Mouse (Mus musculus): Measurements from ENCODE around the gene Rexo2.
A peak's percentile ranks its signal among the peaks of the same experiment; 100 is the strongest.
"Not testable (repeated sequence)": the region's sequence is repeated elsewhere in the genome, so short reads cannot be mapped to it uniquely, and the experiment has no call there.

Gene Rexo2

DNA sequence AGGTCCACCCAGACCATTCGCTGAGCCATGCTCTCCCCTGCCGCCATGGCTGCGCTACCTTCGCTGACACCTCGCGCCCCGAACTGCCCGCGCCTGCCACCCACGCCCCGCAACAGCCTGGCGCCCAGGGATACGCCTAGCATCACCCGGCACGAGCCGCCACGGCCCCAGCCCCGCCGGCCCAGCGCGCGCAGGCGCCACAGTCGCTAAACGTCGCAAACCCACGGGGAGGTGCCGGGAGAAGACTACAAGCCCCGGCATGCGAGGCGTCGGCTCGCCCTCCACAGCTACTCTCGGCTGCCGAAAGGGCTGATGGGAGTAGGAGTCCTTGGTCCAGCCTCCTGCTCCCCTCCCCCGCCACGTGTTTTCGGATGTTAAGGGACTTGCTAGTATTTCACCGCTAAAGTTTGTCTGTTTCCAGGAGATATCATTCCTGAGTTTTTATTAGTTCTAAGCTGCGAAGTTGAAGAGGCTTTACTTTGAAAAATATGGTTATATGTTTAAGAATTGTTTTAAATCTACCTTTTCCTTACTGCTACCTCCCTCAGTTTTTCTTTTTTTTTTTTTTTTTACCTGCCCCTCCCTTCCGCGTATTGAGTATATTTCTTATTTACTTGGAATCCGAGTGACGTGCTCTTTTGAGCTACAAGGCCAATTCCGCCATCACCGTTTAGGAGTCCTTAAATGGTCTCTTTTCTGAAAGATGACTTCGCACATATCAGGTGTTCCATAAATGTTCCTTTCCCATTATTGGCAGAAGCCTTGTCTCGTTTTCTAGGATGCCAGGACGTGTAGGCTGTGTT lies at the start of gene Rexo2:
Gene Rexo2, minus strand, starts transcription at position 213 of the 803 bp plus-strand sequence.
- Histone ChIP-seq H3K9me3 (ENCODE audit: low read length) (no peaks in the 10 kb centered on the region), H3K4me1 (replicated peaks; ENCODE audit: low read depth, low read length) (peaks cover 22% of the 10 kb centered on the region), H3K36me3 (ENCODE audit: insufficient read depth, low read length) (peaks cover 30% of the 10 kb centered on the region), H3K27me3 (ENCODE audit: insufficient read depth, low read length) (peaks cover 6% of the 10 kb centered on the region; the same call in 1 of the 2 replicates), H3K4me3 (replicated peaks; ENCODE audit: low read length) (peak within 1 kb of the TSS; percentile 95)
- TF ChIP-seq POU5F1 (IDR thresholded peaks at IDR 0.05; ENCODE audit: borderline replicate concordance, low read length) (no peak), CTCF (conservative IDR thresholded peaks at IDR 0.05; ENCODE audit: low read length) (no peak), NANOG (IDR thresholded peaks at IDR 0.05; ENCODE audit: borderline replicate concordance, low read length) (no peak)

DNA sequence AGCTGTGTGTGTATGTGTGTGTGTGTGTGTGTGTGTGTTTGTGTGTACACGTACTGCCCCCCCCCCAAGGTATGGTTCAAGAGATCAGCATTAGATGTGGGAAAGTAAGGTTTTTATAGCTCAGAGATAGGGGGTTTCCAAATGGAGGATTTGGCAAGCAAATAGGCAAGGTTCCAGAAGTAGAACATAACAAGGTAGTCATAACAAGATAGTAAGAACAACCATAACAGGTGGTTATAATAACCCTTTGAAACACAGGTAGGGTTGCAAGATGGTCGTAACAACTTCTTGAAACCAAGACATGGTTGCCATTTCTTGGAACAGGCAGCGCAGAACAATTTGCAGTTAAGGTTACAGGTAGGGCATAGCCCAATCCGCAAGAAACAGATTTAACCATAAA lies 46.1 kb upstream of the Rexo2 start:
- H3K4me1 ChIP-seq (replicated peaks; ENCODE audit: low read depth, low read length): 0 out of 2 replicates have a peak, but pooled peaks cover 4% of the 10 kb centered on the region
- H3K4me3 ChIP-seq (replicated peaks; ENCODE audit: low read length): no peak overlapping the region
- TF ChIP-seq CTCF (conservative IDR thresholded peaks at IDR 0.05; ENCODE audit: low read length) (no peak), NANOG (IDR thresholded peaks at IDR 0.05; ENCODE audit: borderline replicate concordance, low read length) (no peak), POU5F1 (IDR thresholded peaks at IDR 0.05; ENCODE audit: borderline replicate concordance, low read length) (no peak)
- H3K36me3 ChIP-seq (ENCODE audit: insufficient read depth, low read length): no peaks in the 10 kb centered on the region
- H3K9me3 ChIP-seq (ENCODE audit: low read length): peaks cover 30% of the 10 kb centered on the region
- no peaks in the 10 kb centered on the region for H3K27me3 ChIP-seq (ENCODE audit: insufficient read depth, low read length)

DNA sequence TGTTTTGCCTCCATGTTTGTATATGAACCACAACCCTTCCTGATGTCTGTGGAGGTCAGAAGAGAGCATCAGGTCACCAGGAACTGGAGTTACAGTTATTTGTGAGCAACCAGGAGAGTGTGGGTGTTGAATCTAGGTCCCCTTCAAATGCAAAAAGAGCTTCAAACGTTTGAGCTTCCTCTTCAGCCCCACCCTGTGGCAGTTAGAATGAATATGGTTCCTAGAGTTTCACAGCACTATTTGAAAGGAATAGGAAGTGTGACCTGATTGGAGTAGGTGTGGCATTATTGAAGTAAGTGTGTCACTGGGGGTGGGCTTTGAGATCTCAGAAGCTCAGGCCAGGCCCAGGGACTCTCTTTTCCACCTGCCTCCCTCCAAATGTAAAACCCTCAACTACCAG lies 45.1 kb upstream of the Rexo2 start:
- Histone ChIP-seq H3K27me3 (ENCODE audit: insufficient read depth, low read length) (no peaks in the 10 kb centered on the region), H3K9me3 (ENCODE audit: low read length) (peaks cover 20% of the 10 kb centered on the region), H3K4me3 (replicated peaks; ENCODE audit: low read length) (no peak overlapping the region), H3K4me1 (replicated peaks; ENCODE audit: low read depth, low read length) (0 out of 2 replicates have a peak, but pooled peaks cover 4% of the 10 kb centered on the region), H3K36me3 (ENCODE audit: insufficient read depth, low read length) (no peaks in the 10 kb centered on the region)
- TF ChIP-seq NANOG (IDR thresholded peaks at IDR 0.05; ENCODE audit: borderline replicate concordance, low read length) (no peak), CTCF (conservative IDR thresholded peaks at IDR 0.05; ENCODE audit: low read length) (no peak), POU5F1 (IDR thresholded peaks at IDR 0.05; ENCODE audit: borderline replicate concordance, low read length) (no peak)

DNA sequence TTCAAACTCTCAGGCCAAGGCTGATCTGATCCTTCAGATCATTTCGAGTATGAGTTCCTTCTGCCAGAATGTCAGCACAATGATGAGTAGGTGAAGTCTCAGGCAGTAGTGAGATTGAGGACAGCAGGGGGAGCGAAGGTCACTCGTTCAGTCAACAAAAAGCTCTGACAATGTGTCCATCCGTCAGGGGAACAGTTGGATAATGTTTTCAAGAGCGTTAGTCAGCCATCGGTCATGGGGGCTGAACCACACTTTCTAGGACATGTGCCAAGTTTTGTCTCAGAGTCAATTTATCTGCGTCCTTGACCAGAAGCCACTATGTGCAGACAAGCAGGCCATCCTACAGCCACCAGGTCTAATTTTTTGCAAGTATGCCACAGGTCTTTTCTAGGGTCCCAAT lies 40.0 kb upstream of the Rexo2 start:
- not testable (repeated sequence) for H3K27me3 ChIP-seq (ENCODE audit: insufficient read depth, low read length); H3K4me1 ChIP-seq (replicated peaks; ENCODE audit: low read depth, low read length); H3K4me3 ChIP-seq (replicated peaks; ENCODE audit: low read length); H3K36me3 ChIP-seq (ENCODE audit: insufficient read depth, low read length); H3K9me3 ChIP-seq (ENCODE audit: low read length)

DNA sequence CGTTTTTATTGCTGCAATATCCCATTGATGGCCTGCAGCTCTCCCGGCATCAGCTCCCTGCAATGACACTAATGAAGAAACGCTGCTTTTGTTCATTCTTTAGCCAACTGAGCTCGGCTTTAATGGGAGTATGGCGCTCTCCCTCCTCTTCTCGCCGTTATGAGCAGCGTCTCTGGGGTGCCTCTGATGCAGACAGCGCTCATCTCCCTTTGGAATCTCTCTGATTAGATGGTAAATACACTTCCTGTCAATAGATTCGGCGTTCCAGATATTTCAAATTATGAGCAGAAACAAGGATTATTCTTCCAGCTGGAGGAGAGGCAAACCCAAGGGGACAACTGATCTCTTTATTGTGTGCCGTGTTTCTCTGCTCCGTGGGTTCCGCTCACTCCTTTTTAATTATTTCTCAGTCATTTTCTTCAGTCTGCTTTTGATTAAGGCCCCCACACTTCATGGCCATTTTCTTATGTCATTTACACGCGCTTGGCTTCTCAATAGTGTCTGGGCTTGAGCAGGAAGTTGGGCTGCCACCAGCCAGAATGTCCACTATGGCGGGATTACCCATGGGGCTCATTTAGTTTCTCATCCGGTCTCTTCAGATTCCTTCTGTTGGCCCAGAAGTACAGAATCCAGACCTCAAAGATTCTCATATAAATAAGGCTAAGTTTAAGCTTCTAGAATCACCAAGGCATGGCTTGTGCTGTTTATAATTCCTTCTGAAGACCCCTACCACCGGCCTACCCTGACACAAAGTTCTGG lies 37.1 kb upstream of the Rexo2 start:
- H3K36me3 ChIP-seq (ENCODE audit: insufficient read depth, low read length): no peaks in the 10 kb centered on the region
- H3K4me1 ChIP-seq (replicated peaks; ENCODE audit: low read depth, low read length): no peaks in the 10 kb centered on the region
- H3K9me3 ChIP-seq (ENCODE audit: low read length): no peaks in the 10 kb centered on the region
- H3K27me3 ChIP-seq (ENCODE audit: insufficient read depth, low read length): no peaks in the 10 kb centered on the region
- no peak overlapping the region for H3K4me3 ChIP-seq (replicated peaks; ENCODE audit: low read length)
- TF ChIP-seq NANOG (IDR thresholded peaks at IDR 0.05; ENCODE audit: borderline replicate concordance, low read length): no peak
- no peak for TF ChIP-seq CTCF (conservative IDR thresholded peaks at IDR 0.05; ENCODE audit: low read length)
- no peak for TF ChIP-seq POU5F1 (IDR thresholded peaks at IDR 0.05; ENCODE audit: borderline replicate concordance, low read length)

DNA sequence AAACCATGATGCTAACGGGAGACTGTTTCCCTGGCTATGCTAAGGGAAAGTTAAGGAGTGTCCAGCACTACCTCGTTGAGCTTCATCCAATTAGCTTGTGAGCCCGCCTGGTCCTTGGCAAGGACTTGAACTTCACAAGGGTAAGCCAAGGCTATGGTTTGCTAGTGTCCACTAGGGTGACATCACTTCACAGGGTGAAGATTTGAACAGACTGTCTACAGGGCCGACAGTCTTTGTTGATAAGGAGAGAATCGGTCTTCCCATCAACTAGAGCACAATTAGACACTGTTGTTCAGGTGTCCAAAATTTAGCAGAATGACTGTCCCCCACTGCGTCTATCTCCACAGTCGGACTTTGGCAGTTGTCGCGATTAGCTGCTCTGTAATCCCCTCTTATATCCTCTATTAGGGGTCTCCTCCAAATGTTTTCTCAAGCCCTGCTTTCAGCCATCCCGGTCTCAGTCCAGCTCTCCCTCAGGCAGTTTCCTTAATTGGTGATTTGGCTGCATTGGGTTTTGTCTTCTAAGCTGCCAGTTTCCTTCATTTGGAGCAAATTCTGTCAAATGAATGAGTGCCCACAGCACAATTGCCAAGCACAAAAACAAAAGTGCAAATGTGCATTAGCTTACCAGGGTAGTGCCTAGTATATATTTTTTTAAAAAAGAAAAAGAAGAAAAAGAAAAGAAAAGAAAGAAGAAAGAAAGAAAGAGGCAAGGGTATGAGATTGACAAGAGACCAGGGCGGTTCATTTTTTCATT lies 36.4 kb upstream of the Rexo2 start:
- Histone ChIP-seq H3K4me3 (replicated peaks; ENCODE audit: low read length) (no peak overlapping the region), H3K9me3 (ENCODE audit: low read length) (no peaks in the 10 kb centered on the region), H3K4me1 (replicated peaks; ENCODE audit: low read depth, low read length) (no peaks in the 10 kb centered on the region), H3K36me3 (ENCODE audit: insufficient read depth, low read length) (no peaks in the 10 kb centered on the region), H3K27me3 (ENCODE audit: insufficient read depth, low read length) (no peaks in the 10 kb centered on the region)
- TF ChIP-seq NANOG (IDR thresholded peaks at IDR 0.05; ENCODE audit: borderline replicate concordance, low read length) (no peak), CTCF (conservative IDR thresholded peaks at IDR 0.05; ENCODE audit: low read length) (no peak), POU5F1 (IDR thresholded peaks at IDR 0.05; ENCODE audit: borderline replicate concordance, low read length) (no peak)

DNA sequence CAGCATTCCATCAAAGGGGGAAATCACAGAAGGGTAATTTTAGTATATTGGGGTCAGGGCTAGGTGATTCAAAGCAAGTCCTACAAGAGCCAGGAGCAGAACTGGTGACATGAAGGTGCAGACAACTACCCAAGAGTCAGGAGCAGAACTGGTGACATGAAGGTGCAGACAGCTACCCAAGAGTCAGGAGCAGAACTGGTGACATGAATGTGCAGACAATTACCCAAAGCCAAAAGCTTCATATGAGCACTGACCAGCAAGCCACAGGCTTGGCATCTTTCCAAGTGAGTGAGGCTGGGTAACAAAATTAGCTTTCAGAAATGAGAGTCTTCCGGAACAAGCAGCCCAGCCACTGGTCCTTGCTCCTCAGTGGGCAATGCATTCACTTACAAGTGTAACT lies 34.9 kb upstream of the Rexo2 start:
- H3K4me1 ChIP-seq (replicated peaks; ENCODE audit: low read depth, low read length): no peaks in the 10 kb centered on the region
- H3K9me3 ChIP-seq (ENCODE audit: low read length): no peaks in the 10 kb centered on the region
- H3K27me3 ChIP-seq (ENCODE audit: insufficient read depth, low read length): no peaks in the 10 kb centered on the region
- no peaks in the 10 kb centered on the region for H3K36me3 ChIP-seq (ENCODE audit: insufficient read depth, low read length)
- no peak overlapping the region for H3K4me3 ChIP-seq (replicated peaks; ENCODE audit: low read length)
- TF ChIP-seq POU5F1 (IDR thresholded peaks at IDR 0.05; ENCODE audit: borderline replicate concordance, low read length): no peak
- no peak for TF ChIP-seq NANOG (IDR thresholded peaks at IDR 0.05; ENCODE audit: borderline replicate concordance, low read length)
- TF ChIP-seq CTCF (conservative IDR thresholded peaks at IDR 0.05; ENCODE audit: low read length): no peak

DNA sequence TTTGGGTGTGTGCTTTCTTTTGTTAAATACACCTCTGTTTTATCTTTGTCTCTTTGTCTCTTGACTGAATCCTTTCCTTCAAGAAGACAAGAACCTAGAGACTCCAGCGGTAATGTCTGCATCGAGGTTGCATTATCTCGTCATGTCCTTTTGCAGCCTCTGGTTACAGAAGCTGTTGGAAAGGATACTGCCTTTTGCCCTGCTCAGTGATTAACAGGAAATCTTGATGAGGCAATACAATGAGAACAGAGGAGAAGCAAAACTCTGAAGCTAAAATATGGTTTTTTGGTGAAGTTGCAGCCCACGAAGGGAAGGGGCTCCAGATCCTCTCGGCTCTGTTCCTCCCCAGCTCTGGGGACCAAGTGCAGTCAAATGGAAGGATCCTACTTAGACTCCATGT lies 29.7 kb upstream of the Rexo2 start:
- H3K9me3 ChIP-seq (ENCODE audit: low read length): no peaks in the 10 kb centered on the region
- no peaks in the 10 kb centered on the region for H3K4me1 ChIP-seq (replicated peaks; ENCODE audit: low read depth, low read length)
- no peak overlapping the region for H3K4me3 ChIP-seq (replicated peaks; ENCODE audit: low read length)
- no peaks in the 10 kb centered on the region; the same call in 1 of the 2 replicates for H3K27me3 ChIP-seq (ENCODE audit: insufficient read depth, low read length)
- TF ChIP-seq NANOG (IDR thresholded peaks at IDR 0.05; ENCODE audit: borderline replicate concordance, low read length): no peak
- no peak for TF ChIP-seq CTCF (conservative IDR thresholded peaks at IDR 0.05; ENCODE audit: low read length)
- TF ChIP-seq POU5F1 (IDR thresholded peaks at IDR 0.05; ENCODE audit: borderline replicate concordance, low read length): no peak
- H3K36me3 ChIP-seq (ENCODE audit: insufficient read depth, low read length): no peaks in the 10 kb centered on the region
